Mouse (Mus musculus) CD4-positive, CD25-positive, alpha-beta regulatory T cell, adult 2 months (primary cell): ENCODE measurements around the gene Myo1g.

ENCODE experiments used
- DNase-seq: peaks from one replicate; pipeline ENCODE4 v3.0.0-alpha.2; 2012; ENCODE audit warnings: low read depth, low spot score

The Myo1g gene

DNA sequence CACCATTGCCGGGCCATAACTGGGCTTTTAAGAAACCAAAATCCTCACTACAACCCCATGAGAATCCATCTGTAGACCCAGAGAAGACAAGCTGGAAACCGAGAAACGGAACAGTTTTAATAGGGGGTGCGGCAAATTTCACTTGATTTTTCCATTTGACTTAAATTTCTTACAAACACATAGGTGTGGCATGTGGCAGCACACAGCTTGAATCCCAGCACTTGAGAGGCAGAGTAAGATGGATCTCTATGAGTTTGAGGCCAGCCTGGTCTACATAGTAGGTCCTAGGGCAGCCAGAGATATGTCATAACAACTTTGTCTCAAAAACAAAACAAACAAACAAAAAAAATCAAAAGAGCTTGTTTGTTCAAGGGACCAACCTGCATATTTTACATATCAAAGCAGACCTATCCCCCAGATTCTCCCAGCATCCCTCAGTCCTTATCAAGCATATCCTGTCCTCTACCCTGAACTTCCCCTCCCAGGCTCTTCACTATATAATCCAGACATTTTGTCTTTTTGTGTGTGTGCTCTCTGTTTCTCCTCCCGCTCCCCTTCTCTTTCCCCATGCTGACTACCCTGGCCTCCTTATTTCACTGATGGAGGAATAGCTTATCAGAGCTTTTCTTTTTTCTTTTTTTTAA is 32.6 kb downstream of the Myo1g start:
- DNase-seq = no peak

DNA sequence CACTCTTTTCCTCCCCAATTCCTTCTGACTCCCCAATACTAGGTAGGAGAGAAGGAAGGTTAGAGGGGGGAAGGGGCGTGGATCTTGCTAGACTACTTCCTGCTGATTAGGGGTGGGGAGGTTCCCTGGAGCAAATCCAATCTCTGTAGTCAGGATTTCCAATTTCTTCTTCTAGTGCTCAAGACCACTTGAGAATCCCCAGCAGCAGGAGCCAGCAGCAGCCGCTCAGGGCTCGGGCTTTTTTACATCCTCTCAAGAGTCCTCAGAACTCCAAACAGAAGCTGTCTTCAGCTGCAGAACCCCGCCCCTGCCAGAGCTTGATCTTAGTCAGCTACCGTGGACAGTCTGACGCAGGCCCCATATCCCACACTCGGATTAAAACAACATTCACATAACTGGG is 33.3 kb downstream of the Myo1g start:
- DNase-seq = no peak

DNA sequence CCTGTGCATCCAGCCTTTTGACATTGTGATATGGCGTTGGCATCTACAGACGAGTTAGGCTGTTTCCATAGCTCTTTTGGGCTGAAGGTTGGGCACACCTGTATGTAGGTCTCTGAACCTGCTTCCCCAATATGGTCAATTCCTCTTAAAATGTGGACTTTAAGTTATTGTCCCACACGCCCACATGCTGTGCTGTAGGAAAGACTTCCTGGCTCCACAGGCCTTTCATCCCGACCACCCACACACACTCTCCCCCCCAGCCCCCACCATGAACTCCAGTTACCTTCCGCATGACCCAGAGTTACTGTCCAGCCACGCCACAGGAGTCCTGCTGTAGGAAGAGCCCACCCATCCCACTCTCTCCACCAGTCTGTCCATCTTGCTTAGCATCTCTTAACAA is 33.8 kb downstream of the Myo1g start:
- no peak for DNase-seq

DNA sequence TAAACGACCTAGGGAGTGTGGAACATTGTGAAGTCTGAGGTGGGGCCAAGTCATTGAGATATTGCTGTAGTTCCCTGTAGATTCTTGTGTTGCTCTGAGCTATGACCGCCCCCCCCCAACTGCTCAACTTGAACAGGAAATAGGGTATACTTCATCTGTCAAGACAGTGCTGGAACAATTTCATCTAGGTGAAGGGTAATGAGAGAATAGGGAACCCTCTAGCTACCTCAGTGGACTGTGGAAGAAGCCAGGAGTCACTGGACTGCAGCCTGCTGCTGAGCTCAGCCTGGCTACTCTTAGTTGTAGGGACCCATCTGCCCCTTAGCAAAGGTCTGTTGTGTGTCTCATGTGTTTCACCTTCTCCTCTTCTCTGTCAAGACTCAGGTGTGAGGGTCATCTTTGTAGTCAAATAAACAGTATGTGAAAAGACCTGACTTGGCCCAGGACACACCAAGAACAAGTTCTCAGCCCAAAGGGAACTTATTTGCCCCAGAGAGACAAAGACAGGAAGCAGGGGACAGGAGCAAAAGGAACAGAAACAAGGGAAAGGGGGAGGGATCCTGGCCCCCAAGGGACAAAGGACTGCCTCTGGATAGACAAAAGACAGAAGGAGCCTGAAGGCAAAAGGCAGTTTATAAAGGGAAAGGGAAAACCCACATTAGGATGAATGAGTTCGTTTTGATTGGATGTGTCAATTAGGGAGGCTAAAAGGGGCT is 36.4 kb downstream of the Myo1g start:
- no peak for DNase-seq

DNA sequence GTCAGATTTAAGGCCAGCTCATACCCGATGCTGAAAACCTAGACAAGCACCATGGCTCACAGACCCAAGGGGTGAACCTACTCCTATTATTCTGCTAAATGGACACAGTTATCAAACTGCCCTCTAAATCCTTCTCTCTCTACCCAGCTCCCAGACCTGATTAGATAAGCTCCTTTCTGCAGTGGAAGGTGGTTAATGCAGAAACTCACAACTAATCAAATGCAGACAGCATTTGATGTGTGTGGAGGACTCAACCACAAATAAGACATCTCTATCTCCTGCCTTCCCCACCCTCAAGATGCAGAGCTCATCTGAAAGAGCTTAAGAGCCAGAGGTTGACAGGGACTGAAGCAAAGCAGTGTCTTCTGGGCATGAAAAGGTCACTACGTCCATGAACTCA is 37.7 kb downstream of the Myo1g start:
- no peak for DNase-seq

DNA sequence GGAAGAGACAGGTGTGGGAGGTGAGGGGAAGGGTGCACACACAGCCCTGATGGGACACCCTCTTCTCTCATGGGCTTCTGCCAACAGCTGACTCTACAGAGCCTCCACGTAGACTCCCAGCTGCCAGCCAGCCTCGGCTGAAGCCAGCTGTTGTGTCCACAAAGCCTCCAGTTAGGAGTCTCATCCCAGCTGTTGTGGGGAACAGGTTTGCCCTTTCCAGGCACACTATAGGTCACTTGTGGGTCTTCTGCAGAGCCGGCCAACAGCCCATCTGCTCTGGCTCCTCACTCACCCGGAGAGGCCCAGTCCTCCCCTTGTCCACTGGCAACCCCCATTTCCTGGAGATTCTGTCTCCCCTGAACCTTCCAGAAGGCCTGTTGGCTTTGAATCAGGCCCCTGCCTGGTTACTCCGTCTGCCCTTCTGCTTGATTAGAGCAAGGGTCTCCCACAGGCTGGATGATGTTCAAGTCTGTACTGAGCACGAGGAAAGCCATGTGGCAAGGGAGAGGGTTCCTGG is 39.0 kb downstream of the Myo1g start:
- DNase-seq = no peak

DNA sequence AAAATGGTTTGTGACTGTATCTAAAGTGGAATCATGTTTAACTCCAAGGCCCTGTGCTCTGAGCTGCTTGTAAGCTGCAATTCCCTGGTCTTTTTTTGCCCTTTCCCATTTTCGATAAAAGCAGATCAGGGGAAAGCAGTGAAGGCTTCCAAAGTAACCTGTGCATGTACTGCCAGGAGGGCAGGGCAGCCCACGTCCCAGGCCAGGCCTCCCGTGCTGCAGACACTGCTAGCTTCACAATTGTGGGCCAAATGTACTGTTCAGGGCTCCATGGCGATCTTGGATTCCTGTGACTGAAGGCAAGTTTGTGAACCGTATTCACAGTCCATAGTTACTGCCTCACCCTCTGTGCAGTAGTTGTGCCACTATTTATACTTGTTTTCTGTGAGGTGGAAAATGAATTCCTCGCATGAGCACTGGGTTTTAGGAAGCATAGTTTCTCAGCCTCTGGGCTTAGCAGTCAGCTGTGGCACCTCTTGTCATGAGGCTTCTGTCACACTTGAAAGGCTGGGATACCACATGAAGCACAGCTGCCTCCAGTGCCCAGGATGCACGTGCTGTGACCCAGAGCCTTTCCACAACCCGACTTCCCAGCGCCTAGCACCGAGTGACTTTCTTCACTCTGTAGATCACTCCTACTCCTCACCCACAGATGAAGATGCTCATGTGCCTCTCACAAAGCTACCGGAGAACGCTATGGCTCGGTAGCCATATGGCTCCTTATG is 39.9 kb downstream of the Myo1g start:
- DNase-seq = no peak

DNA sequence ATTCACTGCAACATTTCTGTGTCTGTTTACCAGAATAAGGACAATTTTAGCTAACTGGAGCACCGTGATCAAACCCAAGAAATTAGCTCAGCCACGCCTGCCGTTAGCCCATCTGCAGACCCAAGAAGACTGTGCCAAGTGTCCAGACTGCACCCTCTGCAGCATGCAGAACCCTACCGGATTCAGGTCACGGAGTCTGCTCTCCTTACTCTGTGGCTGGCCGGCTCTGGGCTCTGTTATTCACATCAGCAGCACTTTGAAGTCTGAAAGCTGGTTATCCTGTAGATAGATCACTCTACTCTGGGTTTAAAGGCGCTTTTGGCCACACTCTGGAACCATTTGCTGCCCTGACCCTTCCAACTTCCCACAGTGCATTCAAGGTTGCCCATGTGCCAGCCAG is 40.6 kb downstream of the Myo1g start:
- no peak for DNase-seq

DNA sequence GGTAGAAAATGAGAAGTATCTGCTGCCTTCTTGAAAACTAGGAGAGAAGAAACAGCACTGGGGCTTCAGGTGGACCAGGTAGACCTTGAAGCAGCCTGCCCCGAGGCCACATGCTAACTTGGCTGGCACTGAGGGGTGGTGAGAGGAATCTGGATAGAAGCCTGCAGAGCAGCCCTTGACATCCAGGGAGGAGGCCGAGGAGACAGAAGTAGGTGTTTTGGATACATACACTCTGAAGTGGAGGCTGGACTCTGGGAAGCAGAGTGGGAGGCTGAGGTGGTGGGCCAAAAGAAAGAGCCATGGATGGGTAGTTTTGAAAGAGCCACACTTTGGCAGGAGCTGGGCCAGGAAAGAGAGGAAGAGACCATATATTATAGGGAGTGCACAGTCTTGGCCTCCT is 41.5 kb downstream of the Myo1g start:
- no peak for DNase-seq

DNA sequence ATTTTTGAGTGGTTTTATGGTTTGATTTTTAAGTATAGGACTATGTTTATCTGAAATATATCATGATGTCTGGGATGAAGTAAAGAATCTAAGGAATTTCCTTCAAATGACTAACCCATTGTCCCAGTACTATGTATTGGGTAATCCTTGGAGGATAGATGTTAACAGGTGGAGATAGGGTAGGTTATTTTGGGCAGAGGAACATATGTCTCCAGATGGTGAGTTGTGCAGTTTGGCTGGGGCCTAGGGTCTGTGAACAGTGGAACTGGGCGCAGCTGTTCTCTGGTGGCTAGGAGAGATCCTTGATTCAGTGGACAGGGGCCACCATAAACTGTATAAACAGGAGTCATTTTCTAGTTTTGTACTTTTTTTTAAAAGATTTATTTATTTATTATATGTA is 43.4 kb downstream of the Myo1g start:
- no peak for DNase-seq

DNA sequence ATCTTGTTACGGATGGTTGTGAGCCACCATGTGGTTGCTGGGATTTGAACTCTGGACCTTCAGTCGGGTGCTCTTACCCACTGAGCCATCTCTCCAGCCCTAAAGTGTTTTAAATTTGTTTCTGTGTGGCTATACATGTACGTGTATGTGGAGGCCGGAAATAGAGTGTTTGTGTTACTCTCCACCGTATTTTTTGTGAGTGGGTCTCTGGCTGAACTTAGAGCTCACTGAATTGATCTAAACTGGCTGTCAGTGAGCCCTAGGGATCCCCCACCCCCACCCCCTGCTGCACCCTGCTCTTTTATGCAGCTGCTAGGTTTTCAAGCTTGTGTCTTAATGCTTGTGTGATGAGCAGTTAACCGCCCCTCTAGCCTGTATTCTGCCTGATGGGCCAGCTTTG is 43.9 kb downstream of the Myo1g start:
- peak; percentile 16 for DNase-seq

DNA sequence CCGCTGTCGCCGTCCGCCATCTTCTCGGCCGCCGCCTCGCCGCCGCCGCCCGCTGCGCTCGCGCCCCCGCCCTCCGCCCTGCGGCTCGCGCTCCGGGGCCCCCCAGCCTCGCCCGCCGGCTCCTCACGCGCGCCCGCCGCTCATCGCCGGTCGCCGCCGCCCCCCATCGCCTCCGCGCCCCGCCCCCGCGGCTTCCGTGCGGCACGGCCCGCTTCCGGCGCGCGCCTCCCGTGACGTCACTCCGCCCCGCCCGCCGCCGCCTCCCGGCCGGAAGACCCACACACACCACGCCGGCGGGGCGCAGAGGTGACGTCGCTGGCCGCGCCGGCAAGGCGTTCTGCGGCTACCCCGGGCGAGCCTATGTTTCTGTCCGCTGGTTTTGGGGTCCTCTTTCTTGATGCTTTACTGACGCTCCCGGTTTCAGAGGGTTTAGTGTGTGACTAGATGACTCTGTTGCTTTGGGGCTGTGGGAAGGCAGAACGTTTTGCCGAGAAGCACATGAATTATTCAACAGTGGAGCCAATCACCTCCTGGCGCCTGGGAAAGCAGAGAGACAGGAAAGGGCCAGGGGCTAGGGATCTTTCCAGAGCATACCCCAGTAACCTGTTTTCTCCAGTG is 44.8 kb downstream of the Myo1g start, which contains the start of gene Purb:
Gene Purb, minus strand, starts transcription at position 51 of the 618 bp plus-strand sequence.
- peak; percentile 97 for DNase-seq

DNA sequence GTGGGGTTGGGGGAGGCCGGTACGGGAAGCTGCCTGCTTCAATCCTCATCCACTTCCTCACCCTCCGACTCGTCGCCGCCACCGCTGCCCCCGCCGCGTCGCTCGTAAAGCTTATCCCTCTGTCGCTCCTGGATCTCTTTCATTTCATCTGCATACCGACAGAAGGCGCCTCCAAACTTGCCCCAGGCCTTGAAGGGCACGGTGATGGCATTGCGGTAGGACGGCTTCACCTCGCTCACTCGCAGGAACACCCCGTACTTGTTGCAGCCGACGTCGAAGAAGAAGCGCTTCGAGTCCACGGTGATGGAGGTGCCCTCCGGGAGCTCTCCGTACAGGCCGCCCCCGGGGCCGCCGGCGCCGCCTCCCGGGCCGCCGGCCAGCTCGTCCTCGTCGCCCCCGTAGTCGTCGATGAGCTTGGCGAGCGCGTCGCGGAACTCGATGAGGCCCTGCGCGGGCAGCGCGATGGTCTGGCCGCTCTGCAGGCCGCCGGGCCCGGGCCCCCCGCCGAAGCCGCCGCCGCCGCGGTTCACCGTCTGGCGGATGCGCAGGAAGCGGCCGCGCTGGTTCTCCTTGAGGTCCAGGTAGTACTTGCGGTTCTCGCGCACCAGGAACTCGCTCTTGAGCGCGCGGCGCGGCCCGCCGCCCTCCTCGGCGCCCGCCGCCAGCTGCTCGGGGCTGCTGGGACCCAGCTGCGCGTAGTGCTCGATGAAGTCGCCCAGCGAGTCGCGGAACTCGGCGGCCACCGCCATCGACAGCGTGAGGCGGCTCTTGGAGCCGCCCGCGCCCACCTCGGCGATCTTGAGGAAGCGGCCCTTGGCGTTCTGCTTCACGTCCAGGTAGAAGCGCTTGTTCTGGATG is 45.7 kb downstream of the Myo1g start:
- DNase-seq = peak; percentile 78

DNA sequence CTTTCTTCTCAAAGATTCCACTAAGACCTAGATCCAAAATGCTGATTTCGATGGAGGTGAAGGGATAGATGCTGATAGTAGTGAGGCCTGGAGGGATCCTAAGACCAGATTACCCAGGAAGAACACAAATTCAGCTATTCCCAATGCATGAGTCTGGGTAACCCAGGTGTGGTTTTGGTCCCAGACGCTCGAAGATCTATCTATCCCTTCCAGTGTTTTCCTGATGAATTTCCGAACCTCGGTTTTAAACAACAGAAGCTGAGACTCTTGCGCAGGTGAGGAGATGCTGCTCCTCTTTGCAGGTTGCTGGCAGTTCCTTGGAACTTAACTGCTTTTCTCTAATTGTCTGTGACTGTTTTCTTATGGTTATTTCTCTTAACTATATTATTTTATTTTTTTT is 46.4 kb downstream of the Myo1g start:
- no peak for DNase-seq

DNA sequence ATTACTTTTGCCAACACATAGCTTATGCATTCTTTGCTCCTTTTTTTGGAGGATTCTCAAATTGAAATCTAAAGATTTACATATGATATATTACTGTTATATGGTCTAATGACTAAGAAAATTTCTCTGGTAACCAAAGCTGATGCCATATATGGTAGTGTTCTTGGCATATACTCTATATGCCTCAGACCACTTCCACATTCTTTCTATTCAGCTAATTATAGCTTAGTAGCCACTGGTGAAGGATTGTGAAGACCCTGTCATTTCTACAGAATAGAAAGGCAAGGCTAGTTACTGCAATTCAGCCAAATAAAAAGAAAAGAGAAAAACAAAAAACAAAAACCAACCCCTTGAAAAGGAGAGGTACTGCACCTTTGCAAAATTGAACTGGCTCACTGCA is 48.7 kb downstream of the Myo1g start:
- DNase-seq = no peak

DNA sequence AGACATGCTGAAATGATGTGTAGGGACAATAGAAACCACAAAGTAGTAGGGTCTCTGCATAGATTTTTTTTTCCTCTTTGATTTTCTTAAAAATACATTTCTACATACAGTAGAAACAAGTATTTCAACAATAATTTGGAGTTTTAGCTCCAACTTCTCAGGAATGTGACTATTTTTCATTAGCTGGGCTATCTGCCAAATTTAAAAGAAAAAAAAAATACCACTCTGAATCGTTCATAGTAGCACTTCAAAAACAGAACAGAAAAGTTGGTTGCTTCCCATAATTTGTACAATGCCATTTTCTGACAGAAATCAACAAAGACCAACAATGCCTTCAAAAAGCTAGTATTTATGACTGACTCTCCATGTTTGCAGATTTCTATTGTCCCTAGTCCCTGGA is 49.3 kb downstream of the Myo1g start:
- no peak for DNase-seq

DNA sequence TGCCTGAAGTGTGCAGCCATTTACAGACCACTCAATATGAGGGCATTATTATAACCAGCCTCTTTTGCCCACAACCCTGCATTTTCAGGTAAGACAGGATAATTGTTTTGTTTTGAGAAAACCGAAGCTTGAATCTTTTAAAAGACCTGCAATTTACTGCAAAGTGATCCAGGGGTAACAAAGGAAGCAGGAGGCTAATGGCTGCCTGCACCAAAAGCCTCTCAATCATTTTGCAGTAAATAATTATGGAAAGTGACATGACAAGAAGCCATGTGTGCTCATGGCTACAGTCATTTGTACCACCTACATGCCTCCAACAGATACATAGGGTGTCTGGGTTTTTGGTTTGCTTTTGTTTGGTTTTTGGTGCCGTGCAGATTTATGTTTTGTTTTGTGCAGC is 49.7 kb downstream of the Myo1g start:
- no peak for DNase-seq

DNA sequence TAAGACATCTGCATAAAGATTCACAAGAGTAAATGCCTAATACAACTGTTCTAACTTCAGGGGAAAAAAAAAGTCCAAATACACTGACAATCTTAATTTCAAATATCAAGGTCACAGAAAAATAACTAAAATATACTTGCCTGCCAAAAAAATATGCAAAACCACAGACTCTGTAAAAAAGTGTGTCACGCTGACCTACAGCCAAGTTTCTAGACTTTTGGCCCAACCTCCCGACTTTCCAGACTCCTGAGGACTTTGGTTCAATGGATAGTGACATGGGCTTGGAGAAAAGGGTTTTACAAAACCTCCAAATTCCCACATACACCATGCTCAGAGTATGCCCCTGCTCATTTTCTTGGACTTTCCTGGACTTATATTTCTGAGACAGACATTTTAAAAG is 52.2 kb downstream of the Myo1g start:
- DNase-seq = no peak

DNA sequence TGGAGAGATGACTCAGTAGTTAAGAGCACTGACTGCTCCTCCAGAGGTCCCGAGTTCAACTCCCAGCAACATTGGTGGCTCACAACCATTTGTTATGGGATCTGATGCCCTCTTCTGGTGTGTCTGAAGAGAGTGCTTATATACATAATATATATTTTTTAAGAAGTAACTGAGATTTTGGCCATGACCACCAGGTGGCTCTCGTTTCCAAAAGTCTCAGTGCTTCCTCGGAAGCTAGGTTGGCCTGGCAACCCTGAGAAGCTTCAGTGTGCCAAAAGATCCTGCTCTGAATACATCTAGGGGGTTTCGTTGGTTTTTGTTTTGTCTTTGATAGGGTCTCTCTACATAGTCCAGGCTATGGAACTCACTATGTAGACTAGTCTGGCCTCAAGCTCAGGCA is 55.6 kb downstream of the Myo1g start:
- peak; percentile 90 for DNase-seq

DNA sequence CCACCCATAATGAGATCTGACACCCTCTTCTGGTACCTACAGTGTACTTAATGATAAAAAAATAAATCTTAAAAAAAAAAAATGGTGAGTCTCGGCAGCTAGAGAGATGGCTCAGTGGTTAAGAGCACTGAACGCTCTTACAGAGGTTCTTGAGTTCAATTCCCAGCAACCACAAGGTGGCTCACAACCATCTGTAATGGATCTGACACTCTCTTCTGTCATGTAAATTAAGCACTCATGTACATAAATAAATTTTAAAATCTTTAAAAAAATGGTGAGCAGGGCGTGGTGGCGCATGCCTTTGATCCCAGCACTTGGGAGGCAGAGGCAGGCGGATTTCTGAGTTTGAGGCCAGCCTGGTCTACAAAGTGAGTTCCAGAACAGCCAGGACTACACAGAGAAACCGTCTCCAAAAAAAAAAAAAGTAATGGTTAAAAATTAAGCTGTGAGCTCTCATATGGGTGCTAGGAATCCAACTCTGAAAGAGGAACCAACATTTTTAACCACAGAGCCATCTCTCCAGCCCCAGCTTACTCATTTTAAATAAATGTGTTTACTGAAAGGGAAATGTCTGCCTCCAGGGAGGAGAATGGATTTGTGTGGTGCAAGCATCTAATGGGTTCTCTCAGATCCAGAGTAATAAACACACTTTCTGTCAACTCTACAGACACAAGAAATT is 57.5 kb downstream of the Myo1g start:
- DNase-seq = no peak
